In the genomic region with DNA sequence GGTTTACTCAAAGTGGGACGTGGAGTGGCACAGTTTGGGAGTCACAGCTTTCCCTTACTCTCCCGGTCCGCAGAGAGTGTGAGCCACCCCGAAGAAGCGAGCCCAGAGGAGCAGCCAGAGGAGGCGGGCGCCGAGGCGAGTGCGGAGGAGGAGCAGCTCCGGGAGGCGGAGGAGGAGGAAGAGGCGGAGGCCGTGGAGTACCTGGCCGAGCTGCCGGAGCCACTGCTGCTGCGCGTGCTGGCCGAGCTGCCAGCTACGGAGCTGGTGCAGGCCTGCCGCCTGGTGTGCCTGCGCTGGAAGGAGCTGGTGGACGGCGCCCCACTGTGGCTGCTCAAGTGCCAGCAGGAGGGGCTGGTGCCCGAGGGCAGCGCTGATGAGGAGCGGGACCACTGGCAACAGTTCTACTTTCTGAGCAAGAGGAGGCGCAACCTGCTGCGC, we compare ENCODE assay signal across 8 mouse cellular contexts. TPM values are rescaled to one million over a fixed set of nuclear protein-coding genes. Genes with fewer than 3 reads are reported as not detected.
DNase-seq lines count a peak whose midpoint lies in the region; ATAC-seq lines count a peak whose summit lies in the region.

No protein-coding gene starts in this region.

- H3K4me3 ChIP-seq in embryonic facial prominence, embryonic 13.5 days: peak overlapping the region; percentile 38
- peak overlapping the region; percentile 50 for H3K4me3 ChIP-seq in heart, embryonic 10.5 days
- H3K4me3 ChIP-seq in limb, embryonic 15.5 days: peak overlapping the region; percentile 32
- peak overlapping the region; percentile 32 for H3K4me3 ChIP-seq in midbrain, embryonic 16.5 days (ENCODE audit: low read depth, low read length)

- H3K9me3 ChIP-seq in embryonic facial prominence, embryonic 13.5 days: no peaks in the 10 kb centered on the region
- no peaks in the 10 kb centered on the region for H3K9me3 ChIP-seq in heart, embryonic 10.5 days
- no peaks in the 10 kb centered on the region for H3K9me3 ChIP-seq in limb, embryonic 15.5 days
- no peaks in the 10 kb centered on the region for H3K9me3 ChIP-seq in midbrain, embryonic 16.5 days (replicated peaks; ENCODE audit: control insufficient read depth, low read length, poor library complexity, severe bottlenecking)

- H3K27ac ChIP-seq in embryonic facial prominence, embryonic 13.5 days: no peak overlapping the region
- H3K27ac ChIP-seq in heart, embryonic 10.5 days: no peak overlapping the region
- H3K27ac ChIP-seq in limb, embryonic 15.5 days: no peak overlapping the region
- no peak overlapping the region for H3K27ac ChIP-seq in midbrain, embryonic 16.5 days (ENCODE audit: low read length)

- under 1% methylated on average over 29 of the region's 29 CpGs for WGBS in embryonic facial prominence, embryonic 13.5 days
- whole genome bisulfite sequencing in heart, embryonic 10.5 days: 0% methylated on average over 29 of the region's 29 CpGs
- WGBS in limb, embryonic 15.5 days: under 1% methylated on average over 29 of the region's 29 CpGs
- 0% methylated on average over 24 of the region's 29 CpGs for WGBS in midbrain, embryonic 16.5 days

- H3K27me3 ChIP-seq in embryonic facial prominence, embryonic 13.5 days: peaks cover 85% of the 10 kb centered on the region
- peaks cover 87% of the 10 kb centered on the region for H3K27me3 ChIP-seq in heart, embryonic 10.5 days (ENCODE audit: insufficient read depth, poor library complexity, severe bottlenecking)
- H3K27me3 ChIP-seq in limb, embryonic 15.5 days: peaks cover 76% of the 10 kb centered on the region
- peaks cover 43% of the 10 kb centered on the region for H3K27me3 ChIP-seq in midbrain, embryonic 16.5 days (ENCODE audit: control insufficient read depth, insufficient read depth, low read depth, low read length)

- DNase-seq in cerebellum, adult 11 months: peak; percentile 54
- DNase-seq in heart, embryonic 10.5 days (ENCODE audit: low spot score): peak; percentile 86
- DNase-seq in kidney, adult 9 months: peak; percentile 88
- DNase-seq in spleen, postnatal 14 days (ENCODE audit: low spot score in 2 of 2): peak; percentile 26 to 58

- peak overlapping the region; percentile 49; the same call in 1 of the 2 replicates for H3K9ac ChIP-seq in embryonic facial prominence, embryonic 13.5 days
- H3K9ac ChIP-seq in limb, embryonic 15.5 days: no peak overlapping the region
- H3K9ac ChIP-seq in midbrain, embryonic 16.5 days (ENCODE audit: low read depth, low read length): peak overlapping the region; percentile 48

- no peaks in the 10 kb centered on the region for H3K36me3 ChIP-seq in embryonic facial prominence, embryonic 13.5 days
- no peaks in the 10 kb centered on the region for H3K36me3 ChIP-seq in heart, embryonic 10.5 days
- H3K36me3 ChIP-seq in limb, embryonic 15.5 days: no peaks in the 10 kb centered on the region
- H3K36me3 ChIP-seq in midbrain, embryonic 16.5 days (ENCODE audit: control insufficient read depth, insufficient read depth, low read length): no peaks in the 10 kb centered on the region

- no peak for ATAC-seq in cerebellum, adult (ENCODE audit: insufficient number of reproducible peaks, low FRiP score, low TSS enrichment)
- no peak for ATAC-seq in embryonic facial prominence, embryonic 13.5 days (ENCODE audit: insufficient number of reproducible peaks, insufficient read depth, low FRiP score, low TSS enrichment, low read depth)
- no peak for ATAC-seq in limb, embryonic 15.5 days (ENCODE audit: insufficient number of reproducible peaks, low FRiP score, low TSS enrichment, low read depth)
- no peak for ATAC-seq in midbrain, embryonic 16.5 days

- peaks cover 48% of the 10 kb centered on the region for H3K4me1 ChIP-seq in embryonic facial prominence, embryonic 13.5 days
- peaks cover 56% of the 10 kb centered on the region for H3K4me1 ChIP-seq in heart, embryonic 10.5 days
- peaks cover 48% of the 10 kb centered on the region for H3K4me1 ChIP-seq in limb, embryonic 15.5 days
- peaks cover 17% of the 10 kb centered on the region for H3K4me1 ChIP-seq in midbrain, embryonic 16.5 days (ENCODE audit: control insufficient read depth, insufficient read depth, low read length)

- H3K4me2 ChIP-seq in embryonic facial prominence, embryonic 13.5 days: peak overlapping the region; percentile 61
- peak overlapping the region; percentile 59 for H3K4me2 ChIP-seq in limb, embryonic 15.5 days
- peak overlapping the region; percentile 60 for H3K4me2 ChIP-seq in midbrain, embryonic 16.5 days (ENCODE audit: low read length)

RNA-seq across cellular contexts. Expression of gene Fbxo2, which starts 3.6 kb away (rescaled TPM):
- polyA plus RNA-seq in embryonic facial prominence, embryonic 13.5 days (2015; fragmentation: Nextera tagmentation; extraction: Ambion mirVana): 3.1 and 3.4 TPM in 2 replicates
- polyA plus RNA-seq in heart, embryonic 10.5 days (2016; fragmentation: Nextera tagmentation; extraction: Ambion mirVana): 0.67 and 0.97 TPM in 2 replicates
- 4.2 and 4.5 TPM in 2 replicates for polyA plus RNA-seq in limb, embryonic 15.5 days (2015; fragmentation: Nextera tagmentation; extraction: Ambion mirVana)
- polyA plus RNA-seq in midbrain, embryonic 16.5 days (2015; fragmentation: Nextera tagmentation; extraction: Ambion mirVana): 5.6 and 9.4 TPM in 2 replicates

RNA-seq across cellular contexts. Expression of gene Fbxo44, which starts 3.7 kb away (rescaled TPM):
- polyA plus RNA-seq in embryonic facial prominence, embryonic 13.5 days (2015; fragmentation: Nextera tagmentation; extraction: Ambion mirVana): 13.5 TPM in 2 replicates
- 13.0 and 23.1 TPM in 2 replicates for polyA plus RNA-seq in heart, embryonic 10.5 days (2016; fragmentation: Nextera tagmentation; extraction: Ambion mirVana)
- 5.2 and 6.5 TPM in 2 replicates for polyA plus RNA-seq in limb, embryonic 15.5 days (2015; fragmentation: Nextera tagmentation; extraction: Ambion mirVana)
- 90.1 and 102 TPM in 2 replicates for polyA plus RNA-seq in midbrain, embryonic 16.5 days (2015; fragmentation: Nextera tagmentation; extraction: Ambion mirVana)

RNA-seq across cellular contexts. Expression of gene Fbxo6, which starts 12.1 kb away (rescaled TPM):
- polyA plus RNA-seq in embryonic facial prominence, embryonic 13.5 days (2015; fragmentation: Nextera tagmentation; extraction: Ambion mirVana): 14.9 and 15.1 TPM in 2 replicates
- 19.5 and 21.1 TPM in 2 replicates for polyA plus RNA-seq in heart, embryonic 10.5 days (2016; fragmentation: Nextera tagmentation; extraction: Ambion mirVana)
- polyA plus RNA-seq in limb, embryonic 15.5 days (2015; fragmentation: Nextera tagmentation; extraction: Ambion mirVana): 18.0 and 20.8 TPM in 2 replicates
- 18.5 and 23.8 TPM in 2 replicates for polyA plus RNA-seq in midbrain, embryonic 16.5 days (2015; fragmentation: Nextera tagmentation; extraction: Ambion mirVana)

RNA-seq across cellular contexts. Expression of gene Draxin, which starts 33.5 kb away (rescaled TPM):
- 0.78 and 1.1 TPM in 2 replicates for polyA plus RNA-seq in embryonic facial prominence, embryonic 13.5 days (2015; fragmentation: Nextera tagmentation; extraction: Ambion mirVana)
- polyA plus RNA-seq in heart, embryonic 10.5 days (2016; fragmentation: Nextera tagmentation; extraction: Ambion mirVana): 0.12 and 0.48 TPM in 2 replicates
- polyA plus RNA-seq in limb, embryonic 15.5 days (2015; fragmentation: Nextera tagmentation; extraction: Ambion mirVana): 0.22 and 0.29 TPM in 2 replicates
- polyA plus RNA-seq in midbrain, embryonic 16.5 days (2015; fragmentation: Nextera tagmentation; extraction: Ambion mirVana): 11.8 and 11.9 TPM in 2 replicates

RNA-seq across cellular contexts. Expression of gene Mad2l2, which starts 33.8 kb away (rescaled TPM):
- 70.6 and 76.3 TPM in 2 replicates for polyA plus RNA-seq in embryonic facial prominence, embryonic 13.5 days (2015; fragmentation: Nextera tagmentation; extraction: Ambion mirVana)
- 43.3 and 51.9 TPM in 2 replicates for polyA plus RNA-seq in heart, embryonic 10.5 days (2016; fragmentation: Nextera tagmentation; extraction: Ambion mirVana)
- 47.7 and 48.4 TPM in 2 replicates for polyA plus RNA-seq in limb, embryonic 15.5 days (2015; fragmentation: Nextera tagmentation; extraction: Ambion mirVana)
- 98.2 and 100 TPM in 2 replicates for polyA plus RNA-seq in midbrain, embryonic 16.5 days (2015; fragmentation: Nextera tagmentation; extraction: Ambion mirVana)
